Mouse (Mus musculus): ENCODE measurements around the gene Grik5. TPM values are rescaled to one million over a fixed set of nuclear protein-coding genes. Genes with fewer than 3 reads are reported as not detected.
A peak's percentile ranks its signal among the peaks of the same experiment; 100 is the strongest.

Grik5 gene
- total and polyA plus RNA-seq, 2 experiments from 2014 or later: 15.8 to 106 TPM

GRCm38 (mm10) chr7:25010090-25010913, 61.8 kb downstream of the Grik5 start:
- H3K9me3 ChIP-seq (ENCODE audit: low read length): no peaks in the 10 kb centered on the region
- H3K4me1 ChIP-seq (ENCODE audit: insufficient read depth): peaks cover 34% of the 10 kb centered on the region
- WGBS: 2% methylated on average over 87 of the region's 97 CpGs
- peak overlapping the region; percentile 36 for H3K4me3 ChIP-seq (ENCODE audit: low read depth, low read length)
- peaks cover 27% of the 10 kb centered on the region for H3K36me3 ChIP-seq (ENCODE audit: insufficient read depth)
- ATAC-seq: 0 out of 2 replicates have a peak, but pooled peaks have one; percentile 0
- peak overlapping the region; percentile 66 for H3K4me2 ChIP-seq (ENCODE audit: low read depth)
- peak overlapping the region; percentile 63 for H3K9ac ChIP-seq
- peak; percentile 78 for TF ChIP-seq CTCF (IDR thresholded peaks at IDR 0.05; ENCODE audit: low read depth)
- peak; percentile 74 for DNase-seq
- H3K27me3 ChIP-seq (ENCODE audit: insufficient read depth, low read length): no peaks in the 10 kb centered on the region
- H3K27ac ChIP-seq (ENCODE audit: low read depth, low read length): peak overlapping the region; percentile 96

GRCm38 (mm10) chr7:25009099-25009700, 62.9 kb downstream of the Grik5 start:
- Histone ChIP-seq H3K4me3 (ENCODE audit: low read depth, low read length) (peak overlapping the region; percentile 32), H3K4me1 (ENCODE audit: insufficient read depth) (peaks cover 34% of the 10 kb centered on the region), H3K9ac (peak overlapping the region; percentile 63), H3K27ac (ENCODE audit: low read depth, low read length) (peak overlapping the region; percentile 96), H3K36me3 (ENCODE audit: insufficient read depth) (peaks cover 16% of the 10 kb centered on the region; the same call in 1 of the 2 replicates), H3K27me3 (ENCODE audit: insufficient read depth, low read length) (no peaks in the 10 kb centered on the region), H3K4me2 (ENCODE audit: low read depth) (peak overlapping the region; percentile 66), H3K9me3 (ENCODE audit: low read length) (no peaks in the 10 kb centered on the region)
- ATAC-seq: peak; percentile 8
- peak; percentile 77 for DNase-seq
- WGBS: 7% methylated on average over 20 of the region's 20 CpGs
- TF ChIP-seq CTCF (IDR thresholded peaks at IDR 0.05; ENCODE audit: low read depth): no peak

- Histone ChIP-seq H3K9ac (peak overlapping the region; percentile 63), H3K27me3 (ENCODE audit: insufficient read depth, low read length) (no peaks in the 10 kb centered on the region), H3K4me1 (ENCODE audit: insufficient read depth) (peaks cover 39% of the 10 kb centered on the region), H3K36me3 (ENCODE audit: insufficient read depth) (peaks cover 11% of the 10 kb centered on the region; the same call in 1 of the 2 replicates), H3K4me3 (ENCODE audit: low read depth, low read length) (peak overlapping the region; percentile 32), H3K4me2 (ENCODE audit: low read depth) (peak overlapping the region; percentile 66), H3K9me3 (ENCODE audit: low read length) (no peaks in the 10 kb centered on the region), H3K27ac (ENCODE audit: low read depth, low read length) (peak overlapping the region; percentile 96)
- WGBS: 2% methylated on average over 17 of the region's 17 CpGs
- ATAC-seq (peak; percentile 16; the same call in 1 of the 2 replicates), DNase-seq (peak; percentile 49)
- no peak for TF ChIP-seq CTCF (IDR thresholded peaks at IDR 0.05; ENCODE audit: low read depth)
Measured at GRCm38 (mm10) chr7:25008635-25009034, 63.5 kb downstream of the Grik5 start.

GRCm38 (mm10) chr7:25007609-25008374, 64.4 kb downstream of the Grik5 start:
- DNase-seq (peak; percentile 92), ATAC-seq (peak; percentile 35)
- 13% methylated on average over 8 of the region's 8 CpGs for WGBS
- peaks cover 7% of the 10 kb centered on the region; the same call in 1 of the 2 replicates for H3K36me3 ChIP-seq (ENCODE audit: insufficient read depth)
- peaks cover 48% of the 10 kb centered on the region for H3K4me1 ChIP-seq (ENCODE audit: insufficient read depth)
- peak overlapping the region; percentile 66 for H3K4me2 ChIP-seq (ENCODE audit: low read depth)
- no peaks in the 10 kb centered on the region for H3K9me3 ChIP-seq (ENCODE audit: low read length)
- no peaks in the 10 kb centered on the region for H3K27me3 ChIP-seq (ENCODE audit: insufficient read depth, low read length)
- peak overlapping the region; percentile 32; the same call in 1 of the 2 replicates for H3K4me3 ChIP-seq (ENCODE audit: low read depth, low read length)
- H3K27ac ChIP-seq (ENCODE audit: low read depth, low read length): peak overlapping the region; percentile 96
- H3K9ac ChIP-seq: peak overlapping the region; percentile 63
- no peak for TF ChIP-seq CTCF (IDR thresholded peaks at IDR 0.05; ENCODE audit: low read depth)

- Histone ChIP-seq H3K4me2 (ENCODE audit: low read depth) (peak overlapping the region; percentile 72), H3K9ac (0 out of 2 replicates have a peak overlapping the region, but pooled peaks have one; percentile 6), H3K36me3 (ENCODE audit: insufficient read depth) (no peaks in the 10 kb centered on the region; the same call in 1 of the 2 replicates), H3K9me3 (ENCODE audit: low read length) (no peaks in the 10 kb centered on the region), H3K4me3 (ENCODE audit: low read depth, low read length) (no peak overlapping the region), H3K27ac (ENCODE audit: low read depth, low read length) (peak overlapping the region; percentile 96), H3K4me1 (ENCODE audit: insufficient read depth) (peaks cover 49% of the 10 kb centered on the region), H3K27me3 (ENCODE audit: insufficient read depth, low read length) (no peaks in the 10 kb centered on the region)
- DNase-seq: no peak
- WGBS: 71% methylated on average over 12 of the region's 12 CpGs
- TF ChIP-seq CTCF (IDR thresholded peaks at IDR 0.05; ENCODE audit: low read depth): no peak
- no peak for ATAC-seq
Measured at GRCm38 (mm10) chr7:25006586-25007364, 65.4 kb downstream of the Grik5 start.

- DNase-seq (no peak), ATAC-seq (peak; percentile 15)
- no peaks in the 10 kb centered on the region for H3K9me3 ChIP-seq (ENCODE audit: low read length)
- peaks cover 49% of the 10 kb centered on the region for H3K4me1 ChIP-seq (ENCODE audit: insufficient read depth)
- TF ChIP-seq CTCF (IDR thresholded peaks at IDR 0.05; ENCODE audit: low read depth): no peak
- H3K27me3 ChIP-seq (ENCODE audit: insufficient read depth, low read length): no peaks in the 10 kb centered on the region
- H3K27ac ChIP-seq (ENCODE audit: low read depth, low read length): peak overlapping the region; percentile 96
- peak overlapping the region; percentile 84 for H3K4me3 ChIP-seq (ENCODE audit: low read depth, low read length)
- H3K9ac ChIP-seq: peak overlapping the region; percentile 98
- no peaks in the 10 kb centered on the region; the same call in 1 of the 2 replicates for H3K36me3 ChIP-seq (ENCODE audit: insufficient read depth)
- H3K4me2 ChIP-seq (ENCODE audit: low read depth): peak overlapping the region; percentile 72
- 61% methylated on average over 3 of the region's 3 CpGs for WGBS
Measured at GRCm38 (mm10) chr7:25006171-25006570, 66.0 kb downstream of the Grik5 start.

Data from forebrain, postnatal 0 days (tissue).